Mouse (Mus musculus): Measurements from ENCODE around the gene Zdhhc21. TPM values are rescaled to one million over a fixed set of nuclear protein-coding genes. Genes with fewer than 3 reads are reported as not detected.

Zdhhc21 gene
- polyA plus RNA-seq, 1 experiment from 2014 or later, result 9.0 TPM

GRCm38 (mm10) chr4:82881366-82881765 is 21.6 kb upstream of the Zdhhc21 start:
- TF ChIP-seq CTCF (IDR thresholded peaks at IDR 0.05), result no peak
- H3K27me3 ChIP-seq, result no peaks in the 10 kb centered on the region
- ATAC-seq (no peak), DNase-seq (ENCODE audit: low read depth, low spot score) (no peak)
- ChIA-PET POLR2A (no interaction called here), CTCF (interaction anchor here (1.0 to 1.1 kb wide), 2 partner anchors 9 kb away, joined by 3 read pairs; no protein-coding TSS in a partner anchor)
- in situ Hi-C loops (cut with MboI; ENCODE audit: low pct_unique_long_range_greater_than_20kb), result no loop called here

GRCm38 (mm10) chr4:82880243-82880642 is 20.5 kb upstream of the Zdhhc21 start:
- ChIA-PET CTCF (interaction anchor here (1.1 kb wide), 1 partner anchor 8 kb away, joined by 3 read pairs; no protein-coding TSS in a partner anchor), POLR2A (no interaction called here)
- no peak for ATAC-seq

GRCm38 (mm10) chr4:82879152-82879551 is 19.4 kb upstream of the Zdhhc21 start:
- POLR2A ChIA-PET, result interaction anchor here (0.6 kb wide), 1 partner anchor 45 kb away, joined by 3 read pairs; no protein-coding TSS in a partner anchor
- no peak for TF ChIP-seq CTCF (IDR thresholded peaks at IDR 0.05)

More at GRCm38 (mm10) chr4:82880243-82880642, 20.5 kb upstream of the Zdhhc21 start:
- no peaks in the 10 kb centered on the region for H3K27me3 ChIP-seq
- in situ Hi-C loops (cut with MboI; ENCODE audit: low pct_unique_long_range_greater_than_20kb), result no loop called here
- no peak for DNase-seq (ENCODE audit: low read depth, low spot score)
- TF ChIP-seq CTCF (IDR thresholded peaks at IDR 0.05), result no peak

DNA sequence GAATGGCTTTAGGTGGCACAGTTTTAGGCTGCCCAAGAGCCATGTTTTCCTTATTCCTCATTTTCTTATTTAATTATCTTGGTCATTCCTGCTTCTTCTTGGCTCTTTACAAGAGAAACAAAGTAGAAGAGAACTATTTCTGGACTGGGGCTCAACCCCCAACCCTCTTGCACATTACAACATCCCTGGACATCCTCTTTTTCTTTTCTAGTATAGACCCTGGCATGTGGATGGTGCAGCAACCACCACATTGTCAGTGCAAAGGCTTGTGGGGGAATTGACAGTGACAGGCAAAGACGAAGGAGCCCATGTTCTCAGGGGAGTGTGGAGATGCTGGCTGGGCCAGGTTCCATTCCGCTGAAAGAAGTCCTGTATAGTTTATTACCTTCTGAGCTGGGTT is 16.9 kb upstream of the Zdhhc21 start:
- ATAC-seq (no peak), DNase-seq (ENCODE audit: low read depth, low spot score) (no peak)
- ChIA-PET CTCF (interaction anchor here (1.8 kb wide), 1 partner anchor 13 kb away, joined by 5 read pairs; no protein-coding TSS in a partner anchor), POLR2A (no interaction called here)
- H3K27me3 ChIP-seq, result no peaks in the 10 kb centered on the region
- in situ Hi-C loops (cut with MboI; ENCODE audit: low pct_unique_long_range_greater_than_20kb), result no loop called here
- TF ChIP-seq CTCF (IDR thresholded peaks at IDR 0.05), result no peak

More at GRCm38 (mm10) chr4:82879152-82879551, 19.4 kb upstream of the Zdhhc21 start:
- no peaks in the 10 kb centered on the region for H3K27me3 ChIP-seq
- CTCF ChIA-PET, result interaction anchor here (0.6 to 1.3 kb wide), 3 partner anchors 9 to 1139 kb away, joined by 3 to 5 read pairs (median 3); no protein-coding TSS in a partner anchor
- ATAC-seq (no peak), DNase-seq (ENCODE audit: low read depth, low spot score) (no peak)
- in situ Hi-C loops (cut with MboI; ENCODE audit: low pct_unique_long_range_greater_than_20kb), result no loop called here

DNA sequence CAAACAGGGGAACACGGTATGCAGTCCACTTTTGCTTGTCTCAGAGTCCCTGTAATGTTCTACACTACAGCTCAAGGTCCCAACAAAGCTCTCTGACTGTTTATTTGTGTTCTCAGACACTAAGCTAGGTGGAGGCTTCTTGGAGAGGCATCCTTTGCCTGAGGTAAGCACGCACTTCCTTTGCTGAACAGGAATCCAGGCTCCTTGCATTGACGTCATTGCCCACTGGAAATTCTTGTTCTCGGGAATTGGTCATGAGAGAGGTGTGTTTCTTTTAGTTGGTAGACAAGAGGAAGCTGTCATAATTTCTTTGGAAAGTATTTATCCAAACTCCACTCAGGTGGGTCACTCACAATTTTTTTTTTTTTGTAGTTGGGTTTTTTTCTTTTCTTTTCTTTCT is 15.8 kb upstream of the Zdhhc21 start:
- DNase-seq (ENCODE audit: low read depth, low spot score) (no peak), ATAC-seq (no peak)
- in situ Hi-C loops (cut with MboI; ENCODE audit: low pct_unique_long_range_greater_than_20kb), result no loop called here
- no peak for TF ChIP-seq CTCF (IDR thresholded peaks at IDR 0.05)
- no peaks in the 10 kb centered on the region for H3K27me3 ChIP-seq
- POLR2A ChIA-PET, result no interaction called here
- CTCF ChIA-PET, result interaction anchor here (0.7 to 1.8 kb wide), 2 partner anchors 11 to 15 kb away, joined by 3 to 5 read pairs; no protein-coding TSS in a partner anchor

- CTCF ChIA-PET, result interaction anchor here (1.8 kb wide), 1 partner anchor 15 kb away, joined by 5 read pairs; no protein-coding TSS in a partner anchor
- in situ Hi-C loops (cut with MboI; ENCODE audit: low pct_unique_long_range_greater_than_20kb), result no loop called here
- H3K27me3 ChIP-seq, result no peaks in the 10 kb centered on the region
- POLR2A ChIA-PET, result no interaction called here
- no peak for TF ChIP-seq CTCF (IDR thresholded peaks at IDR 0.05)
- ATAC-seq (no peak), DNase-seq (ENCODE audit: low read depth, low spot score) (no peak)
Measured at GRCm38 (mm10) chr4:82874791-82875190, 15.0 kb upstream of the Zdhhc21 start.

- CTCF ChIA-PET, result interaction anchor here (1.3 to 1.4 kb wide), 2 partner anchors 8 to 57 kb away, joined by 3 to 4 read pairs; no protein-coding TSS in a partner anchor
- no peaks in the 10 kb centered on the region for H3K27me3 ChIP-seq
- ATAC-seq (no peak), DNase-seq (ENCODE audit: low read depth, low spot score) (no peak)
- TF ChIP-seq CTCF (IDR thresholded peaks at IDR 0.05), result no peak
- POLR2A ChIA-PET, result no interaction called here
- in situ Hi-C loops (cut with MboI; ENCODE audit: low pct_unique_long_range_greater_than_20kb), result no loop called here
Measured at GRCm38 (mm10) chr4:82872548-82872947, 12.8 kb upstream of the Zdhhc21 start.

DNA sequence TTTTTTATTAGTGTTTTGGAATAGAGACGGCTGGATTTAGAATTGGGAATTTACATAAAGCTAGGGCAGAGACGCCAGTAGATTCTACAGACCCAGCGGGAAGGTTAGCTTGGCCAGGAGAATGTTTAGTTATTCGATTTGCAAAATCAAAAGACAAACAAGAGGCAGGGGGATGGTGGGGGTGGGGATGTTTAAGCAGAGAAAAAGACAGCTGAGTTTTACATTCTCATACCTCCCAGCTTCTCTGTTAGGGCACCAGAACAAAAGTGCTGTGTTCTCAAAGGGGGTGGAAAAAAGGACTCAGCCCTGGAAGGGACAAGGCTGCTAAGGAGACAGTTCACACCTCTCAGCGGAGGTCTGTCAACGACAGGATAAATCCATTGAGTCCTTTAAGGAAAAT is 12.4 kb upstream of the Zdhhc21 start:
- TF ChIP-seq CTCF (IDR thresholded peaks at IDR 0.05), result no peak
- no peaks in the 10 kb centered on the region for H3K27me3 ChIP-seq
- DNase-seq (ENCODE audit: low read depth, low spot score) (no peak), ATAC-seq (no peak)
- ChIA-PET CTCF (interaction anchor here (1.3 to 1.4 kb wide), 2 partner anchors 9 to 58 kb away, joined by 3 to 4 read pairs; no protein-coding TSS in a partner anchor), POLR2A (no interaction called here)
- in situ Hi-C loops (cut with MboI; ENCODE audit: low pct_unique_long_range_greater_than_20kb), result no loop called here

GRCm38 (mm10) chr4:82870931-82871330 is 11.2 kb upstream of the Zdhhc21 start:
- no peak for TF ChIP-seq CTCF (IDR thresholded peaks at IDR 0.05)
- no peaks in the 10 kb centered on the region for H3K27me3 ChIP-seq
- ChIA-PET POLR2A (interaction anchor here (0.6 kb wide), 1 partner anchor 26 kb away, joined by 3 read pairs; no protein-coding TSS in a partner anchor), CTCF (interaction anchor here (1.8 kb wide), 1 partner anchor 8 kb away, joined by 5 read pairs; no protein-coding TSS in a partner anchor)
- no peak for DNase-seq (ENCODE audit: low read depth, low spot score)
- in situ Hi-C loops (cut with MboI; ENCODE audit: low pct_unique_long_range_greater_than_20kb), result no loop called here
- no peak for ATAC-seq

GRCm38 (mm10) chr4:82867731-82868445 is 8.1 kb upstream of the Zdhhc21 start:
- H3K27me3 ChIP-seq, result no peaks in the 10 kb centered on the region
- POLR2A ChIA-PET, result no interaction called here
- no peak for TF ChIP-seq CTCF (IDR thresholded peaks at IDR 0.05)
- DNase-seq (ENCODE audit: low read depth, low spot score), result no peak
- no peak for ATAC-seq
- in situ Hi-C loops (cut with MboI; ENCODE audit: low pct_unique_long_range_greater_than_20kb), result loop anchor here (5.0 kb wide), 1 partner anchor 49 kb away; no protein-coding TSS in a partner anchor
- CTCF ChIA-PET, result no interaction called here

- CTCF ChIA-PET, result no interaction called here
- POLR2A ChIA-PET, result no interaction called here
- in situ Hi-C loops (cut with MboI; ENCODE audit: low pct_unique_long_range_greater_than_20kb), result loop anchor here (5.0 kb wide), 1 partner anchor 50 kb away; no protein-coding TSS in a partner anchor
- no peak for TF ChIP-seq CTCF (IDR thresholded peaks at IDR 0.05)
- DNase-seq (ENCODE audit: low read depth, low spot score) (no peak), ATAC-seq (no peak)
- H3K27me3 ChIP-seq, result no peaks in the 10 kb centered on the region
Measured at GRCm38 (mm10) chr4:82867111-82867510, 7.4 kb upstream of the Zdhhc21 start.

Data from Patski (cell line).